Mouse (Mus musculus) spleen, postnatal 36 days (tissue): ENCODE data around the gene Lrif1.
"Not testable (repeated sequence)": the region's sequence is repeated elsewhere in the genome, so short reads cannot be mapped to it uniquely, and the experiment has no call there.

Source experiments
- DNase-seq, 2 experiments: peaks; one replicate each; pipeline ENCODE4 v3.0.0; 2022; ENCODE audit warnings: low spot score in 2 of 2, mixed read lengths in 1 of 2

The Lrif1 gene

DNA sequence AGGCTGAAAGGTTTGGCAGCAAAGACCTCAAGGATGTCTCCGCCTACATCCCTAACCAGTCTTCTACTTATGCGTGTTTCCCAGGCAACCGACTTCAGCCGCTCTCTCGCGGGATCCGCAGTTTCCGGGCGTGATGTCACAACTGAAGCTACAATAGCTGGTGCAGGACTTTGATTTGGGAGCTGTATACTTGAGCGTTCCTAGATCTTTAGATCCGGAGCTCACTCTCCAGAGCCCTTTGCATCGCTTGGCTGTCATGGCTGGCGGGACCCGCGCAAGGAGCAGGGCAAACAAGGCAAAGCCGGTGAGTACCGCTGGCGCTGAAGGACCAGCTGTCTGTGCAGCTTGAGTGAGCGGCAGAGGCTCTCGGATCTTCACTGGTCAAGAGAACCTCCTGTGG is at the start of gene Lrif1:
Gene Lrif1 (plus strand): TSS at position 158 of the 400 bp plus-strand sequence.
- peak; percentile 56 to 65 for DNase-seq

DNA sequence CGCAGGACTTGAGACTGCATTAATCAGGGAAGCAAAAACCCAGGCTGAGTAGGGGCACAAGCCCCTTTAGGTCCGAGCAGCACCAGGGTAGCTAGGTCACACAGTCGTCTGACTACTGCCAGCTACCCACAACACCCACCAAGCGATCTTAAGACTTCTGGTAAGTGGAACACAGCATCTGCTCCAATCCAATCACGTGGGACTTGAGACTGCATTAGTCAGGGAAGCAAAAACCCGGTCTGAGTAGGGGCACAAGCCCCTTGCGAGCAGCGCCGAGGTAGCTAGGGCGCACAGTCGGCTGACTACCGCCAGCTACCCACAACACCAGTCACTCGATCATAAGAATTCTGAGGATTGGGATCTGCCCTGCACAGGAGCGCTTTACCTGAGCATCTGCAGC is 12.0 kb upstream of the Lrif1 start:
- DNase-seq: not testable (repeated sequence)

DNA sequence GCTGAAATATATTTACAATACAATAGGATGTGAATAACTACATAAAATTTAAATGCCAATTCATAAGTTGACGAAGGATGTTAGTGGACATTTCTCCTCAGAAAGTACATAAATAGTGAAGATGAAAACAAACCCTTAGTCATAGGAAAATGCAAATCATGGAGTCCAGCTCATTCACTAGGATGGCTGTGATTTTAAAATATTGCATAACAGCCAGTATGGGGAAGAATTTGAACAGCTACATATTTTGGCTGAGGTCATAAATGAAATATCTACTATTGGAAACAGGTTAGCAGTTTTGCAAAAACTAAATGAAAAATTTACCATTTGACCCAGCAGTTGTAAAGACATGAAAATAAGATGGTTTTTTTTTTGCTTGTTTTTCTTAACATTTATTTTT is 594 bp downstream of the Lrif1 start:
- no peak for DNase-seq

DNA sequence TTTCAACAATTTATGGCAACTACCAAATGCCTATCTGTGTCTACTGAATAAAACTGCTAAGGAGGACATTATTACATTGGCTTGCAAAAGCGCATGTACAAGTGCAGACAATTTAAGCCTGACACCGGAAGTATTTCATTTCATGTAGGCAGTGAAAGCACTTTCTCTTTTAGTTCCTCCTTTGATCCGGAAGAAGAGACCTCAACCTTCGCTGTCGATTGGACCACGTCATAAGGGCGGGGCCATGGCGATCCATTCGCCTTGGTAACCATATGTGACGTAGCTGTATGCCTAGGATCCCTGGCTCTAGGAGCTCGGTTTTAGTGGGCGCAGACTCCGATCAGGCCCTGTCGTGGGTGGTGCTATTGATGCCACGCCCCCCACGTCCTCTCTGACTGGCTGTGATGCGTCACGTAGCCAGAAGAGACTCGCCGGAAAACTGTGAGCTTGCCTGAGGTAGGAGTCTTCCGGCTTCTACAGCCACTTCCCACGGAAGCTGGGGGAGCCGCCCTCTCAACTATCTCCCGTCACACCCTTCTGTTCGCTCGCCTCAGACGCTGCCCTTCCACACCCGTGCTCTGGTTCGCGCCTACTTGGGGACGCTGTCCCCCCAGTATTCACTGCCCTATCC is 36.7 kb downstream of the Lrif1 start:
- DNase-seq: peak; percentile 97 to 98

DNA sequence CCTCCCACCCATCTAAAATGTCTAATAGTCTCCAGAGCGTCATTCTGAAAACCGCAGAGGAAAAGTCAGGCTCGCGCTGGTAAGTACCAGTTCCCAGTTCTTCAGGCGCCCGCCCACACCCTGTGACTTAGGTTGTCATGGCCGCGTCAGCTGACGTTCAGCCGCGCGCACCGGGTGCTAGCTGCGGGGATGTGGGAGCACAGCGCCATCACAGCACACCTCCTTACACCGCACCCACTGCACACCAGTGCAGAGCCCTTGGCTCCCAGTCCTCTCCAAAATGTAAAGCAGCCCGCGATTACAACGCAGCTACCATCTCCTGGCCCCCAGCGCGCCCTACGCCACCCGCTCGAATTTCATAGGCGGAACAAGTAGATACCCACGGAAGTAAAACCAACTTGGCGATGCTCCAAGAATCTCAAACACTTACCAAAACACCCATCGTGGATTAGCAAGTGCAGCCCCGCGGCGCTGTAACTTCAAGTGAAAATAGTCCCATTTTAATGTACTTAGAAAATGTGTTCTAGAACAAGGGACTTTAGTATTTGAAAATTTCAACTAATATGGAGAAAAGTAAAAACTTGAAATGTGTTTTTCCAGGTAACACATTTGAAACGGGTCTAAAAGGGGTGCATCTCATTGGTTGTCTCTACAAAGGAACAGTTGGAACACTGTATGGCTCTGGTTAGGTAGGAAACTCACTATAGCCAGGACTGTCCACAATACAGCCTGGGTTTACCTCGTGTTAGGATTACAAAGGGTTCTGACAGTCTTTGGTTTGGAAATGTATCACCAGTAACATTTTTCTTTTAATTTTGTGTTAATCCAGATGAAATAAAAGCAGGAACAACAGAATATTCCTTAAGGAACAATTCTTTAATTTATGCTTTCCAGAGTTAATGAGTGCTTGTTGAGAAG is 37.5 kb downstream of the Lrif1 start:
- peak; percentile 85 to 90 for DNase-seq

DNA sequence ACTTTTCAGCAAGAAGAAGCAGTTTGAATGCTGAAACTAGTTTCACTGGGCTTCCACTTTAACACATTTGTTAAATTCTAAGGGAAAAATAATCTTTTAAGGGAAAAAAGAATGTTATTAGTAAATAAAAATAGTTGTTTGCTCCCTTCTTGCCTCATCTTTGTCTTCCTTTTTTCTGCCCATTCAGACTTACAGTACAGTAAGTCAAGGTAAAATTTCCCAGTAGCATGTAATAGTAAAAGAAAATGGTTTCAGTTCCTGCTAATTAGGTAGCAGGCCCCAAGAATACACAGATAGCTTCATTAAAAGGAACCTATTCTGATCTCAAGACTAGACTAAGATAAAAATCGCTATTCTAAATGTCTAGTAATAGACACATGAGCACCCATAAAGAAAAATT is 71.1 kb downstream of the Lrif1 start:
- DNase-seq: no peak

DNA sequence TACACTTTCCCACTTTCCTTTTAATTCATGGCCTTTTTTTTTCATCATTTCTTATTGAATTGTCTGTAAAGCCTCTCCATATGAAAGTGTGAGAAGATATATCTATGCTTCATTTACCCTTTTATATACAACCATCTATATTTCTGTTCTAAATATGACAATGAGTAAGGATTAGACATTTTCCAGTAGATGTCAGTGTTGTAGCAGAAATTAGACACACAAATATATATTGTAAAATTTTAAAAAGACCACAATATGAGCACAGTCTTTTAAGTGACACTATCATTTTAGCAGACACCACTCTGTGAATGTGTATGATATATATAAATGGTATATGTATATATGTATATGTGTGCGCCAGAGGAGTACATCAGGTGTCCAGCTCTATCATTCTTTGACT is 87.0 kb downstream of the Lrif1 start:
- no peak for DNase-seq

DNA sequence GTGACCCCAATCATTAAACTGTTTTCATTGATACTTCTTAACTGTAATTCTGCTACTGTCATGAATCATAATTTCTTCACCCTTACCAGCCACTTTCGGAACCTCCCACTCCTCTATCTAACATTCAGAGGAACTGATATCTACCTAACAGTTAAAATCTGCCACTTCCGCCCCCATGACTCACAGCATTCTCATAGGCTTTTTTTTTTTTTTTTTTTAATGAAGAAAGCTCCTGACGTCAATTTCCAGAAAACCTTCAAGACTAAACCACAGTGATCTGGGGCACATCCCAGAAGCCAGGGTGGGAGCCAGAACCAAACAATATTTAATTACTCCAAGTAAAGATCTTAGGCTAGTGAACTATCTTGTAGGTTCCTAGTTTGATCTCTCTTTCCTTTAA is 100.3 kb downstream of the Lrif1 start:
- peak; percentile 50 to 65 for DNase-seq
